Mouse (Mus musculus) thymus, adult 2 months (tissue): ENCODE data around the gene Zfp639.

Source experiments
- CTCF ChIP-seq: fragments of 200-500 bp; IDR thresholded peaks from 2 replicates; pipeline ENCODE4 v1.5.1; 2012; ENCODE audit warnings: mild to moderate bottlenecking, control low read depth, low read length, moderate library complexity, borderline replicate concordance; ENCODE audit not compliant: control insufficient read depth, poor library complexity, insufficient read depth; ENCODE audit errors: extremely low read depth
- POLR2A ChIP-seq: fragments of 200-500 bp; IDR thresholded peaks from 2 replicates; pipeline ENCODE4 v1.6.1; 2012; ENCODE audit warnings: mild to moderate bottlenecking, low read length, control low read depth, moderate library complexity; ENCODE audit not compliant: control insufficient read depth, poor library complexity, insufficient read depth; ENCODE audit errors: extremely low read depth

- TF ChIP-seq POLR2A: no peak
- TF ChIP-seq CTCF: no peak
These were observed 43.0 kb downstream of the Zfp639 start for GRCm38 (mm10) chr3:32553061-32553460.
